Mouse (Mus musculus) hindbrain, embryonic 13.5 days (tissue): Measurements from ENCODE around the gene Igfbp5. TPM values are rescaled to one million over a fixed set of nuclear protein-coding genes. Genes with fewer than 3 reads are reported as not detected.

Source experiments
- ATAC-seq: fragments of 200-750 bp; cut with Nextera tagmentation; 2 replicates; pipeline ENCODE4 v1.8.0; 2017; ENCODE audit warnings: moderate TSS enrichment; ENCODE audit not compliant: low FRiP score
- H3K27ac ChIP-seq: fragments of 300-500 bp; sonication (generic); 2 replicates; pipeline ENCODE4 v1.5.1; 2015; ENCODE audit warnings: inconsistent platforms, mild to moderate bottlenecking, moderate library complexity
- H3K27me3 ChIP-seq: fragments of 300-500 bp; sonication (generic); 2 replicates; pipeline ENCODE4 v1.6.1; 2015; ENCODE audit warnings: mild to moderate bottlenecking, inconsistent platforms
- H3K36me3 ChIP-seq: fragments of 300-500 bp; sonication (generic); 2 replicates; pipeline ENCODE4 v1.6.1; 2015; ENCODE audit warnings: mild to moderate bottlenecking, inconsistent platforms
- H3K4me1 ChIP-seq: fragments of 300-500 bp; sonication (generic); replicated peaks from 2 replicates; pipeline ENCODE4 v1.6.1; 2015; ENCODE audit warnings: inconsistent platforms
- H3K4me2 ChIP-seq: fragments of 300-500 bp; sonication (generic); 2 replicates; pipeline ENCODE4 v1.6.1; 2015; ENCODE audit warnings: inconsistent platforms, mild to moderate bottlenecking, moderate library complexity
- H3K4me3 ChIP-seq: fragments of 300-500 bp; sonication (generic); 2 replicates; pipeline ENCODE4 v1.5.1; 2015; ENCODE audit warnings: mild to moderate bottlenecking, inconsistent platforms
- H3K9ac ChIP-seq: fragments of 300-500 bp; sonication (generic); 2 replicates; pipeline ENCODE4 v1.6.1; 2015; ENCODE audit warnings: mild to moderate bottlenecking, inconsistent platforms
- H3K9me3 ChIP-seq: fragments of 300-500 bp; sonication (generic); 2 replicates; pipeline ENCODE4 v1.6.1; 2016; ENCODE audit warnings: inconsistent platforms
- WGBS: fragments of 180-500 bp; shearing (Covaris S2); methylation state at CpG from one replicate; pipeline ENCODE4 v1.1.7; 2015; 5-methylcytosine and 5-hydroxymethylcytosine counted together
- polyA plus RNA-seq: library from polyadenylated mRNA; unstranded; fragments of >200 nt; fragmentation: Nextera tagmentation; extraction: Ambion mirVana; gene quantifications from 2 replicates; pipeline ENCODE4 v1.2.1, GENCODE M21; 2015

Gene Igfbp5
- polyA plus RNA-seq, 1 experiment from 2014 or later, result 60.5 TPM

GRCm38 (mm10) chr1:72854337-72855237 is 20.1 kb downstream of the Igfbp5 start:
- H3K4me3 ChIP-seq, result no peak overlapping the region
- H3K27me3 ChIP-seq, result no peaks in the 10 kb centered on the region
- ATAC-seq, result 0 out of 2 replicates have a peak, but pooled peaks have one; percentile 44
- 42% methylated on average over 10 of the region's 10 CpGs for WGBS
- H3K36me3 ChIP-seq, result peaks cover 33% of the 10 kb centered on the region
- H3K4me2 ChIP-seq, result no peak overlapping the region
- H3K27ac ChIP-seq, result no peak overlapping the region
- peak overlapping the region; percentile 30; the same call in 1 of the 2 replicates for H3K9ac ChIP-seq
- H3K9me3 ChIP-seq, result no peaks in the 10 kb centered on the region
- H3K4me1 ChIP-seq, result peaks cover 24% of the 10 kb centered on the region

- Histone ChIP-seq H3K27me3 (no peaks in the 10 kb centered on the region), H3K4me2 (no peak overlapping the region), H3K36me3 (peaks cover 38% of the 10 kb centered on the region), H3K9ac (no peak overlapping the region), H3K27ac (no peak overlapping the region), H3K9me3 (no peaks in the 10 kb centered on the region), H3K4me1 (peaks cover 17% of the 10 kb centered on the region), H3K4me3 (no peak overlapping the region)
- no peak for ATAC-seq
- 90% methylated on average over 1 of the region's 1 CpGs for WGBS
These were observed 20.9 kb downstream of the Igfbp5 start for GRCm38 (mm10) chr1:72853759-72854158.

- Histone ChIP-seq H3K9ac (no peak overlapping the region), H3K27ac (no peak overlapping the region), H3K4me1 (peaks cover 3% of the 10 kb centered on the region; the same call in 1 of the 2 replicates), H3K36me3 (peaks cover 43% of the 10 kb centered on the region), H3K9me3 (no peaks in the 10 kb centered on the region), H3K27me3 (no peaks in the 10 kb centered on the region), H3K4me3 (no peak overlapping the region), H3K4me2 (no peak overlapping the region)
- 93% methylated on average over 8 of the region's 8 CpGs for WGBS
- no peak for ATAC-seq
These were observed 25.6 kb downstream of the Igfbp5 start for GRCm38 (mm10) chr1:72849037-72849436.

GRCm38 (mm10) chr1:72847849-72848380 is 26.8 kb downstream of the Igfbp5 start:
- ATAC-seq, result no peak
- no peaks in the 10 kb centered on the region for H3K4me1 ChIP-seq
- H3K27me3 ChIP-seq, result no peaks in the 10 kb centered on the region
- H3K4me2 ChIP-seq, result no peak overlapping the region
- 92% methylated on average over 4 of the region's 4 CpGs for WGBS
- H3K9me3 ChIP-seq, result no peaks in the 10 kb centered on the region
- no peak overlapping the region for H3K9ac ChIP-seq
- H3K4me3 ChIP-seq, result no peak overlapping the region
- peaks cover 44% of the 10 kb centered on the region for H3K36me3 ChIP-seq
- no peak overlapping the region for H3K27ac ChIP-seq

GRCm38 (mm10) chr1:72844675-72845074 is 30.0 kb downstream of the Igfbp5 start:
- no peak overlapping the region for H3K9ac ChIP-seq
- H3K27me3 ChIP-seq, result no peaks in the 10 kb centered on the region
- no peak overlapping the region for H3K4me3 ChIP-seq
- no peak overlapping the region for H3K4me2 ChIP-seq
- no peak for ATAC-seq
- WGBS, result 96% methylated on average over 6 of the region's 6 CpGs
- H3K27ac ChIP-seq, result no peak overlapping the region
- H3K4me1 ChIP-seq, result no peaks in the 10 kb centered on the region
- no peaks in the 10 kb centered on the region for H3K9me3 ChIP-seq
- H3K36me3 ChIP-seq, result peaks cover 19% of the 10 kb centered on the region

- H3K27me3 ChIP-seq, result no peaks in the 10 kb centered on the region
- no peaks in the 10 kb centered on the region for H3K9me3 ChIP-seq
- ATAC-seq, result no peak
- no peak overlapping the region for H3K4me2 ChIP-seq
- peaks cover 5% of the 10 kb centered on the region for H3K36me3 ChIP-seq
- 89% methylated on average over 18 of the region's 18 CpGs for WGBS
- H3K4me1 ChIP-seq, result no peaks in the 10 kb centered on the region
- no peak overlapping the region for H3K4me3 ChIP-seq
- H3K9ac ChIP-seq, result no peak overlapping the region
- no peak overlapping the region for H3K27ac ChIP-seq
These were observed 31.8 kb downstream of the Igfbp5 start for GRCm38 (mm10) chr1:72842666-72843459.

GRCm38 (mm10) chr1:72839791-72840190 is 34.9 kb downstream of the Igfbp5 start:
- Histone ChIP-seq H3K27me3 (no peaks in the 10 kb centered on the region), H3K4me2 (no peak overlapping the region), H3K36me3 (peaks cover 16% of the 10 kb centered on the region), H3K9me3 (no peaks in the 10 kb centered on the region), H3K9ac (no peak overlapping the region), H3K4me3 (no peak overlapping the region), H3K4me1 (peaks cover 4% of the 10 kb centered on the region; the same call in 1 of the 2 replicates), H3K27ac (no peak overlapping the region)
- 86% methylated on average over 7 of the region's 7 CpGs for WGBS
- ATAC-seq, result no peak

GRCm38 (mm10) chr1:72839356-72839755 is 35.3 kb downstream of the Igfbp5 start:
- ATAC-seq, result no peak
- Histone ChIP-seq H3K4me2 (no peak overlapping the region), H3K27ac (no peak overlapping the region), H3K4me1 (peaks cover 4% of the 10 kb centered on the region; the same call in 1 of the 2 replicates), H3K36me3 (peaks cover 16% of the 10 kb centered on the region), H3K9me3 (no peaks in the 10 kb centered on the region), H3K9ac (no peak overlapping the region), H3K4me3 (no peak overlapping the region), H3K27me3 (no peaks in the 10 kb centered on the region)
- 80% methylated on average over 8 of the region's 8 CpGs for WGBS

- Histone ChIP-seq H3K9ac (no peak overlapping the region), H3K36me3 (peaks cover 20% of the 10 kb centered on the region), H3K4me2 (no peak overlapping the region), H3K27ac (0 out of 2 replicates have a peak overlapping the region, but pooled peaks have one; percentile 66), H3K4me1 (peaks cover 28% of the 10 kb centered on the region), H3K27me3 (no peaks in the 10 kb centered on the region), H3K9me3 (no peaks in the 10 kb centered on the region), H3K4me3 (no peak overlapping the region)
- no peak for ATAC-seq
- 64% methylated on average over 4 of the region's 4 CpGs for WGBS
These were observed 41.1 kb downstream of the Igfbp5 start for GRCm38 (mm10) chr1:72833563-72833962.

GRCm38 (mm10) chr1:72832715-72833153 is 42.0 kb downstream of the Igfbp5 start:
- H3K9ac ChIP-seq, result no peak overlapping the region
- H3K4me1 ChIP-seq, result peaks cover 35% of the 10 kb centered on the region
- H3K27me3 ChIP-seq, result no peaks in the 10 kb centered on the region
- H3K27ac ChIP-seq, result peak overlapping the region; percentile 66
- no peak overlapping the region for H3K4me2 ChIP-seq
- no peaks in the 10 kb centered on the region for H3K9me3 ChIP-seq
- ATAC-seq, result peak; percentile 49; the same call in 1 of the 2 replicates
- H3K4me3 ChIP-seq, result no peak overlapping the region
- H3K36me3 ChIP-seq, result peaks cover 18% of the 10 kb centered on the region
- WGBS, result 56% methylated on average over 3 of the region's 3 CpGs

GRCm38 (mm10) chr1:72830485-72830884 is 44.2 kb downstream of the Igfbp5 start:
- Histone ChIP-seq H3K4me1 (peaks cover 53% of the 10 kb centered on the region), H3K4me2 (no peak overlapping the region), H3K4me3 (no peak overlapping the region), H3K27ac (no peak overlapping the region), H3K36me3 (peaks cover 9% of the 10 kb centered on the region), H3K9ac (no peak overlapping the region), H3K27me3 (no peaks in the 10 kb centered on the region), H3K9me3 (no peaks in the 10 kb centered on the region)
- 98% methylated on average over 2 of the region's 2 CpGs for WGBS
- no peak for ATAC-seq

- Histone ChIP-seq H3K4me3 (no peak overlapping the region), H3K27ac (no peak overlapping the region), H3K27me3 (no peaks in the 10 kb centered on the region), H3K9me3 (no peaks in the 10 kb centered on the region), H3K4me2 (no peak overlapping the region), H3K36me3 (peaks cover 9% of the 10 kb centered on the region), H3K4me1 (peaks cover 58% of the 10 kb centered on the region), H3K9ac (no peak overlapping the region)
- WGBS, result 98% methylated on average over 5 of the region's 5 CpGs
- ATAC-seq, result no peak
These were observed 45.8 kb downstream of the Igfbp5 start for GRCm38 (mm10) chr1:72828843-72829242.
